Mouse (Mus musculus) heart, adult 10 weeks (tissue): ENCODE measurements around the gene Cstl1. TPM values are rescaled to one million over a fixed set of nuclear protein-coding genes. Genes with fewer than 3 reads are reported as not detected.

Source experiments
- polyA plus RNA-seq: library from polyadenylated mRNA; stranded (reverse); fragments of 350-450 nt; fragmentation: Illumina TruSeq; extraction: RNeasy Lipid Tissue Mini Kit (QIAGEN cat#74804); gene quantifications from one replicate; pipeline ENCODE4 v1.2.3, GENCODE M21; 2014; ENCODE audit warnings: low read depth, low replicate concordance

The Cstl1 gene
- polyA plus RNA-seq, result not detected

GRCm38 (mm10) chr2:148750058-148750457 is at the start of gene Cstl1:
TSS of gene Cstl1 (plus strand) at chr2:148750358.

GRCm38 (mm10) chr2:148732327-148733000 is 17.7 kb upstream of the Cstl1 start, which contains the start of gene Napb:
TSS of gene Napb (minus strand) at chr2:148732467.

GRCm38 (mm10) chr2:148771397-148771796 is 21.2 kb downstream of the Cstl1 start, which contains the start of gene Cst11:
TSS of gene Cst11 (minus strand) at chr2:148771497.

GRCm38 (mm10) chr2:148781709-148782108 is 31.6 kb downstream of the Cstl1 start, which contains the start of gene 8030411F24Rik:
TSS of gene 8030411F24Rik (plus strand) at chr2:148782009.

GRCm38 (mm10) chr2:148789142-148789541 is 39.0 kb downstream of the Cstl1 start, which contains the start of gene Cst12:
TSS of gene Cst12 (plus strand) at chr2:148789361.

GRCm38 (mm10) chr2:148798485-148798884 is 48.3 kb downstream of the Cstl1 start, which contains the start of gene Cst8:
TSS of gene Cst8 (plus strand) at chr2:148798785.

Other genes with a start within 250 kb of the Cstl1 start
- gene Nxt1, start 77.8 kb upstream of the Cstl1 start, polyA plus RNA-seq, result 11.6 TPM
- 21.0 TPM for gene Gzf1, start 69.3 kb upstream of the Cstl1 start, polyA plus RNA-seq
- gene Napb, start 17.9 kb upstream of the Cstl1 start, polyA plus RNA-seq, result 1.4 TPM
- not detected for gene Cst11, start 21.1 kb downstream of the Cstl1 start, polyA plus RNA-seq
- gene 8030411F24Rik, start 31.7 kb downstream of the Cstl1 start, polyA plus RNA-seq, result not detected
- not detected for gene Cst12, start 39.0 kb downstream of the Cstl1 start, polyA plus RNA-seq
- gene Cst8, start 48.4 kb downstream of the Cstl1 start, polyA plus RNA-seq, result not detected
- gene Cst13, start 69.7 kb downstream of the Cstl1 start, polyA plus RNA-seq, result not detected
- 2.4 TPM for gene Cst9, start 84.8 kb downstream of the Cstl1 start, polyA plus RNA-seq
- not detected for gene 9230104L09Rik, start 114.7 kb downstream of the Cstl1 start, polyA plus RNA-seq
- 1,212 TPM for gene Cst3, start 125.3 kb downstream of the Cstl1 start, polyA plus RNA-seq